Mouse (Mus musculus): Measurements from ENCODE around the gene Samd13.

- TF ChIP-seq POLR2A (IDR thresholded peaks at IDR 0.05; ENCODE audit: insufficient read length, low read depth) (no peak), CEBPB (IDR thresholded peaks at IDR 0.05; ENCODE audit: insufficient read depth, poor library complexity, severe bottlenecking) (no peak), MAX (IDR thresholded peaks at IDR 0.05; ENCODE audit: low read depth) (no peak), POLR2AphosphoS2 (IDR thresholded peaks at IDR 0.05; ENCODE audit: insufficient read length, low read depth) (no peak), TCF12 (IDR thresholded peaks at IDR 0.05; ENCODE audit: insufficient read depth, poor library complexity, severe bottlenecking) (no peak), MYOD1 (IDR thresholded peaks at IDR 0.05; ENCODE audit: control insufficient read depth in 1 of 3, insufficient read length in 2 of 3, low read depth in 2 of 3) (no peak), USF1 (IDR thresholded peaks at IDR 0.05; ENCODE audit: low read depth) (no peak), MYOG (IDR thresholded peaks at IDR 0.05; ENCODE audit: control insufficient read depth in 1 of 3, insufficient read depth in 1 of 3, insufficient read length in 2 of 3, low read depth in 2 of 3) (no peak), REST (IDR thresholded peaks at IDR 0.05; ENCODE audit: insufficient read depth, insufficient read length) (no peak)
Observed at GRCm38 (mm10) chr3:146679646-146680045, 5.7 kb downstream of the Samd13 start.

Data from myocyte (in vitro differentiated cells).